Mouse (Mus musculus) spleen, adult 2 months (tissue): ENCODE data around the gene Psapl1. TPM values are rescaled to one million over a fixed set of nuclear protein-coding genes. Genes with fewer than 3 reads are reported as not detected.
"Not testable (repeated sequence)": the region's sequence is repeated elsewhere in the genome, so short reads cannot be mapped to it uniquely, and the experiment has no call there.

Experiments
- DNase-seq, 2 experiments: peaks; one replicate each; pipeline versions ENCODE4 v3.0.0 to v3.0.0-alpha.2; 2012 to 2021; ENCODE audit warnings: low spot score in 2 of 2, low read depth in 1 of 2
- H3K27ac ChIP-seq: fragments of 200-500 bp; 2 replicates; pipeline ENCODE4 v1.5.1; 2012; ENCODE audit warnings: low read length, inconsistent platforms; ENCODE audit not compliant: insufficient read depth
- H3K27me3 ChIP-seq: fragments of 200-500 bp; 2 replicates; pipeline ENCODE4 v1.6.1; 2012; ENCODE audit warnings: mild to moderate bottlenecking, moderate library complexity, low read length, inconsistent platforms; ENCODE audit not compliant: control insufficient read depth, insufficient read depth
- H3K36me3 ChIP-seq: fragments of 200-500 bp; 2 replicates; pipeline ENCODE4 v1.6.1; 2012; ENCODE audit warnings: mild to moderate bottlenecking, low read length, inconsistent platforms; ENCODE audit not compliant: control insufficient read depth, insufficient read depth
- H3K4me1 ChIP-seq: fragments of 200-500 bp; 2 replicates; pipeline ENCODE4 v1.6.1; 2011; ENCODE audit warnings: inconsistent platforms; ENCODE audit not compliant: control insufficient read depth, insufficient read depth, insufficient read length
- H3K4me3 ChIP-seq: fragments of 200-500 bp; 2 replicates; pipeline ENCODE4 v1.5.1; 2011; ENCODE audit warnings: mild to moderate bottlenecking, inconsistent platforms; ENCODE audit not compliant: insufficient read depth, insufficient read length; ENCODE audit errors: extremely low read depth
- CTCF ChIP-seq: fragments of 200-500 bp; IDR thresholded peaks from 2 replicates; pipeline ENCODE4 v1.5.1; 2011; ENCODE audit warnings: mild to moderate bottlenecking, inconsistent platforms; ENCODE audit not compliant: insufficient read depth, insufficient read length, insufficient replicate concordance; ENCODE audit errors: extremely low read depth
- POLR2A ChIP-seq: fragments of 200-500 bp; IDR thresholded peaks from 2 replicates; pipeline ENCODE4 v1.6.1; 2011; ENCODE audit warnings: low read depth, low read length, inconsistent platforms
- WGBS: fragments of 180-500 bp; shearing (Covaris S2); methylation state at CpG from one replicate; pipeline ENCODE4 v1.1.7; 2018; 5-methylcytosine and 5-hydroxymethylcytosine counted together
- polyA plus RNA-seq: library from polyadenylated mRNA; depleted of rRNA; stranded (reverse); fragments of >200 nt; gene quantifications from 2 replicates; pipeline ENCODE4 v1.2.3, GENCODE M21; 2012

Psapl1 gene
- polyA plus RNA-seq, 1 experiment: not detected

DNA sequence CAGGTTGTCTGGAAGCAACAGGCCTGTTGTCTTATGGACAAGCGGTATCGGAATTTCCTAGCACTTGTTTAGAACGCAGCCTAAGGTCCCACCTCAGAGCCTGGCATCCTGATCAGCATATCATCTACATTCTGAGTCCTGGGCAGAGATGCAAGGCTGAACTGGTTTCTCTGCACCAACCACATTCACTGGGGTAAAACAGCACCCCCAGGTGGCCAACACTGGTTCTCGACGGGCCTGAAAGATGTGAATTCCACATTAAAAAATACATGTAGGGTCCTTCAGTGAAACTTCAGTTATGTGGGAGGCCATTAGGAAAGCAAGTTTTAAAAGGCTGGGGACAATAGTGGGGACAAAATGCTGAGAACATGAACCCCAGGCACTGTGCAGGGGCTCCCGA, 20.0 kb downstream of the Psapl1 start:
- no peaks in the 10 kb centered on the region for H3K4me1 ChIP-seq
- DNase-seq: peak in 1 of 2 experiments; percentile 15
- WGBS: 69% methylated on average over 6 of the region's 6 CpGs
- no peak overlapping the region for H3K4me3 ChIP-seq
- TF ChIP-seq POLR2A (no peak), CTCF (peak; percentile 24; the same call in 1 of the 2 replicates)
- no peaks in the 10 kb centered on the region for H3K27me3 ChIP-seq
- no peak overlapping the region for H3K27ac ChIP-seq
- H3K36me3 ChIP-seq: no peaks in the 10 kb centered on the region

DNA sequence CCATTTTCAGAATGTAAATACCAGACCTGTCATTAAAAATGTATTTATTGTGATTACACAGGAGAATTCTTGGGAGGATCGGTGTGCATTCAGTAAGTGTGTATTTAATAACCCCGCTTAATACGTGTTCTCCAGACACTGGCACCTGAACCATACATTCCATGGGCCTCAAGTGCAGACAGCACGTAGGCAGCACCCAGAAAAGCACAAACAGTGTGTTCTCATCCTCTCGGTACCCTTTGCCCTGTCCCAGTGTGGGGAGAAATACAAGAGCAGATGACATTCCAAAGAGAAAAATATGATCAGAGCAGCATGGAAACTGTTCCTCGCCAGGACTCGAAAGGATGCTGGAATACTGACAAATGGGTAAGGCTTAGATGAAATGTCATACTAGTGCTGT, 22.0 kb downstream of the Psapl1 start:
- 93% methylated on average over 7 of the region's 7 CpGs for WGBS

DNA sequence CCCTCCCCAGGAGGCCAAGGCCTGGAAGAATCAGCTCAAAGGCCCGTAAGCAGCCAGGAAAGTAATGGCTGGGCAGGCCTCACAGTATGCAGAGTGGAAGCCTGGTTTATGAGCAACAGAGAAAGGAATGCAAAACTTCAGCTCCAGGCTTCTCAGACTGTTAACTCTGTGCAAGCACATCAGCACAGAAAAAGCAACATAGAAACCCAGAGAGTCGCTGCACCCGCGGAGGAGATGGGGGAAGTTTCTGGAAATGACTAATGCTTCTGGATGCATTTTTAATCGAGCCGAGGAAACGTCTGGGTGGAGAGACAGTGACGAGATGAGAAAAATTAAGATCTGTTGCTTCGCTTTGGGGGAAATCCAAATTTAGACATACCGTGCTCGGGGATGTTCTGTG, 22.5 kb downstream of the Psapl1 start:
- no peaks in the 10 kb centered on the region for H3K4me1 ChIP-seq
- no peak overlapping the region for H3K4me3 ChIP-seq
- H3K27me3 ChIP-seq: no peaks in the 10 kb centered on the region
- H3K27ac ChIP-seq: no peak overlapping the region
- DNase-seq: no peak
- H3K36me3 ChIP-seq: no peaks in the 10 kb centered on the region
- TF ChIP-seq CTCF: no peak
- no peak for TF ChIP-seq POLR2A
- 61% methylated on average over 11 of the region's 11 CpGs for WGBS

More for the DNA sequence above, 22.0 kb downstream of the Psapl1 start:
- Histone ChIP-seq H3K4me1 (no peaks in the 10 kb centered on the region), H3K27ac (no peak overlapping the region), H3K4me3 (no peak overlapping the region), H3K27me3 (no peaks in the 10 kb centered on the region), H3K36me3 (no peaks in the 10 kb centered on the region)
- TF ChIP-seq POLR2A (no peak), CTCF (no peak)
- no peak for DNase-seq

DNA sequence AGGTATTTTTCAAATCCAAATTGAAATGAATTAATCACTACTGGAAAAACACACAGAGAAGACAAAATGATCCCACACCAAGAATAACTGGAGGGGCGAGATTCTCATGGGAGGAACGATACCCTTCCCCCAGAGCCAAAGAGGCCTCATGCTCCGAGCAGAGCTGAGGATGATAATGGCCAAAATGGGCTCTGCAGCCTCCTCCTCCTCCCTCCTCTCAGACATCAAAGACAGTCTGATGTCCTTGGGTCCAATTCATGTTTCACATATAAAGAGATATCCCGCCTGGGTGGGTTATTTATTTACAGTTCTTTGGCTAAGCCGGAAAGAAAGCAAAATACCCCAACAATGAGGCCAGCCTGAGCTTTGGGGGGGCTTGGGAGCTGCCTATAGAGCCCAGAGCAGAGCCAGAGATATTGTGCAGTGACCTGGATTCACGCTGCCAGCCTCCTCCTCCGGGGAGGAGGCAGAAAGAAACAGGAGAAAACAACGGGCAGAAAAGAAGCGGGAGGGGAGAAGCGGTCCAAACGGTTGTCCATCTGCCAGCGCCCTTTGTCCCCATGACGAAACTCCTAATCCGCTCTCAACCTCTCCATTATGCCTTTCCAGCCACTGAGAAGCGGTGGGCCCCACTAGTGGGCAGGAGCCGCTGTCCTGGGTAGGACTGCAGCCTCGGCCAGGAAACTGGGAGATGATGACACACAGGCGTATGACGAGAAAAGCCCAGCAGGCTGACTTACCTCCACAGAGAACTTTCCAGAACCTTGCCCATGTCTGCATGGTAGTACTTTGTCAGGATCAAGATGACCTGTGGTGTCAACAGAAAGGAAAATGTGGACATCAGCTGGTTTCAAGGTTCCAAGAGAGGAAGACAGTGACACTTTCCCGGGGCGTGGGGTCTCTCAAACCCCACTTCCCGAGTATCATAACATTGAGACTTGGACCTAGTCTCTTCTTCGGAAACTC, 24.9 kb downstream of the Psapl1 start:
- Histone ChIP-seq H3K4me1 (no peaks in the 10 kb centered on the region), H3K27me3 (no peaks in the 10 kb centered on the region), H3K36me3 (no peaks in the 10 kb centered on the region), H3K4me3 (no peak overlapping the region), H3K27ac (no peak overlapping the region)
- TF ChIP-seq CTCF (no peak), POLR2A (no peak)
- 89% methylated on average over 23 of the region's 23 CpGs for WGBS
- DNase-seq: no peak

DNA sequence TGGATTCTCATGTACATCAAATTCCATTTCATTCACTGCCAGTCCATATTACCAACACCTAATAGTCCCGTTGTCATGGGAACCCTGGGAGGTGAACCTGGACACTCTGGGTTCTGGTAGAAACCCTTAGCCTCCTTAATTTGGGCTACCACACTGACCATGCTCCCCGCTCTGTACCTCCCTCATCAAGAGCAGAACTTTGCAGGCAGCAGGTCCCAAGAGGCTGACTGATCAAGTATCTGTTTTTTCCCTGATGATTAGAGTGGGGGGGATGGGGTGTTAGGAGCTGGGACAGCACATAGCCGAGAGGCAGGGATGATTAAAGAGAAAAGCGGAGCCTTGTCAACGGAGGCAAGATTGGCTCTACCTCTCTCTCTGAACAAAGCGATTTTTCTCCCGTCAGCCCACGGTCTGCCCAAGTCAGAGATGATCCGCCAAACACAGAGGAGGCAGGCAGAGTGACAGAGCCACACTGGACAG, 26.5 kb downstream of the Psapl1 start:
- no peaks in the 10 kb centered on the region for H3K36me3 ChIP-seq
- no peak for DNase-seq
- TF ChIP-seq CTCF (no peak), POLR2A (no peak)
- WGBS: 89% methylated on average over 9 of the region's 9 CpGs
- no peaks in the 10 kb centered on the region for H3K27me3 ChIP-seq
- H3K4me3 ChIP-seq: no peak overlapping the region
- H3K27ac ChIP-seq: no peak overlapping the region
- H3K4me1 ChIP-seq: no peaks in the 10 kb centered on the region

DNA sequence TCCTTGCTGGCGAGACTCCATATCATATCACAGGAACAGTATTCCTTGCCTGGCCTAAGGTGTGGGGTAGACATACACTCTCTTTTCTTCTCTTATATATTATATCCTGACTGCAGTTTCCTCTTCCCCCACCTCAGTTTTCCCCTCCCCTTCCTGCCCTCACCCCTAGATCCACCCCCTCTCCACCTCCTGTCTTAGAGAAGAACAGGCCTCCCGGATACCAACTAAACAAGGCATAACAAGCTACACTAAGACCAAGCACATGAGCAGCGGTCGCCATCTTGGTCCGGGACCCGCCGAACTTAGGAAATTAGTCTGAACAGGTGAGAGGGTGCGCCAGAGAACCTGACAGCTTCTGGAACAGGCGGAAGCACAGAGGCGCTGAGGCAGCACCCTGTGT, 33.7 kb downstream of the Psapl1 start:
- WGBS: 98% methylated on average over 8 of the region's 10 CpGs

DNA sequence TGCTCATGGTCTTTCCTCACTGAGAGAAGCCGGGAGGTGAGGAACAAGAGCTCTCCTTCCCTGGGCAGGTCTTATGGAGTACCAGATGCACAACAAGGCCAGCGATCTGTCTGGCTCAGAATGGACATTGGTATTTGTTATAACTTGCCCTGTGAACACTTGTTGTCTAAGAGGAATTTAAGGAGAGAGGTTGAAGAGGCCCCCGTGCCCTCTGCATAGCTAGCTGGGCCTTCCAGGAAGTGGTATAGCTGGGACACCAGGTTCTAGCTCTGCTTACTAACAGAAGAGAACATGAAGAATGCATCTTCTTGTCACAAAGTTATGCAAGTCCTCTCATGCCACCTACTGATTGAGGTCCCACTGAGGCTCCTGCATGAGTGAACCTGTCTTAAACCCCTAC, 44.2 kb downstream of the Psapl1 start:
- no peaks in the 10 kb centered on the region for H3K36me3 ChIP-seq
- WGBS: 78% methylated on average over 3 of the region's 3 CpGs
- H3K27me3 ChIP-seq: no peaks in the 10 kb centered on the region
- no peak overlapping the region for H3K4me3 ChIP-seq
- no peak for DNase-seq
- TF ChIP-seq POLR2A (no peak), CTCF (no peak)
- no peaks in the 10 kb centered on the region for H3K4me1 ChIP-seq
- no peak overlapping the region for H3K27ac ChIP-seq

More for the DNA sequence above, 33.7 kb downstream of the Psapl1 start:
- H3K36me3 ChIP-seq, DNase-seq, H3K27me3 ChIP-seq, H3K4me3 ChIP-seq, H3K4me1 ChIP-seq, H3K27ac ChIP-seq: not testable (repeated sequence)
